Mouse (Mus musculus) brain, adult 10 weeks (tissue): ENCODE results near the gene Serpini1. TPM values are rescaled to one million over a fixed set of nuclear protein-coding genes. Genes with fewer than 3 reads are reported as not detected.

Source experiments
- polyA plus RNA-seq: library from polyadenylated mRNA; stranded (reverse); fragments of 350-450 nt; fragmentation: Illumina TruSeq; extraction: RNeasy Lipid Tissue Mini Kit (QIAGEN cat#74804); gene quantifications from one replicate; pipeline ENCODE4 v1.2.3, GENCODE M21; 2015; ENCODE audit warnings: low read depth, low replicate concordance

Serpini1 gene
- 222 TPM for polyA plus RNA-seq

DNA sequence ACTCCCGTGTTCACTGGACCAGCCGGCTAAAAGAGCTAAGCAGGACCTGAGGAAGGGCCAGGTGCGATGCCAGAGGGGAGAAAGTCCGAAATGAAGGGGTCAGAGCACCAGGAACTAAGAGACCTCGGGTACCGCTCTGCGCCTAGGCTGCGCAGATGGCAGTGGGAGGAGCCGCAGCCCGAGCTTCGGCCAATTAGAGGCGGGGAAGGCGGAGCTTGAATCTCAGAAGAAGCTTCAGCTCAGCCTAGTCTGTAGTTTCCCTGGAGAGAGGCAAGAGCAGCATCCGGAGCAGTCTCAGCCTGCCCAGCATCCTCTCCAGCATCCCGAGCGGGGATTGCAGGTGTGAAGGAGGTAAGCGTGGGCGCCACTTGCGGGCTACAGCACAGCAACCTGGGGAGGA is at the start of gene Serpini1:
Serpini1 (plus strand) TSS at position 256 of the 400 bp plus-strand sequence.

GRCm38 (mm10) chr3:75556695-75557291 is 554 bp upstream of the Serpini1 start, which contains the start of gene Pdcd10:
Gene Pdcd10 (minus strand): TSS chr3:75556856.

Other genes starting within 250 kb of the Serpini1 start
- gene Wdr49, start 75.4 kb upstream of the Serpini1 start, polyA plus RNA-seq = 0.39 TPM
- gene Pdcd10, start 691 bp upstream of the Serpini1 start, polyA plus RNA-seq = 104 TPM
- gene Gm29133, start 190.7 kb downstream of the Serpini1 start, polyA plus RNA-seq = not detected